Mouse (Mus musculus): ENCODE measurements around the gene Rpf2.

Gene Rpf2

GRCm38 (mm10) chr10:40247166-40247716, 405 bp upstream of the Rpf2 start:
- no peak for DNase-seq

GRCm38 (mm10) chr10:40237826-40238225, 9.0 kb downstream of the Rpf2 start:
- DNase-seq = no peak

DNA sequence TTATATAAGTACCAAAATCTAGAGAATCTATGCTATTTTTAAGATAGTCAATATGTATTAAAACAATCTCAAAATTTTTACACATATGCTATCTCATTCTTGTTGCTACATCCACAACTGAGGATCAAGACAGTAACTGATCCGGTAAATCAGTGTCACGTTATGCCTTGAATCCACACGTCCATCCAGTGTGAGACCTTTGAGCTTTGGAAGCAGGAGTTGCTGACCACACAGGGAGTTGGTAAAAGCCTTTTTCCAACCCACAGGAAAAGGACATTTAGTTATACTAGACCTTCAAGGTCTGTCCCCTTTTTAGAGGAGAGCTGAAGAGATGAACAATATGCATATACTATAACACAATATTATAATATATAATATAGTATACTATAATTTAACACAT, 13.6 kb downstream of the Rpf2 start:
- DNase-seq = peak in 1 of 2 experiments; percentile 48

- DNase-seq = no peak
Observed at GRCm38 (mm10) chr10:40232442-40232841, 14.4 kb downstream of the Rpf2 start.

- no peak for DNase-seq
Observed at GRCm38 (mm10) chr10:40229725-40230124, 17.1 kb downstream of the Rpf2 start.

- no peak for DNase-seq
Observed at GRCm38 (mm10) chr10:40227660-40228303, 19.1 kb downstream of the Rpf2 start.

GRCm38 (mm10) chr10:40218874-40219273, 28.0 kb downstream of the Rpf2 start:
- DNase-seq = no peak

DNA sequence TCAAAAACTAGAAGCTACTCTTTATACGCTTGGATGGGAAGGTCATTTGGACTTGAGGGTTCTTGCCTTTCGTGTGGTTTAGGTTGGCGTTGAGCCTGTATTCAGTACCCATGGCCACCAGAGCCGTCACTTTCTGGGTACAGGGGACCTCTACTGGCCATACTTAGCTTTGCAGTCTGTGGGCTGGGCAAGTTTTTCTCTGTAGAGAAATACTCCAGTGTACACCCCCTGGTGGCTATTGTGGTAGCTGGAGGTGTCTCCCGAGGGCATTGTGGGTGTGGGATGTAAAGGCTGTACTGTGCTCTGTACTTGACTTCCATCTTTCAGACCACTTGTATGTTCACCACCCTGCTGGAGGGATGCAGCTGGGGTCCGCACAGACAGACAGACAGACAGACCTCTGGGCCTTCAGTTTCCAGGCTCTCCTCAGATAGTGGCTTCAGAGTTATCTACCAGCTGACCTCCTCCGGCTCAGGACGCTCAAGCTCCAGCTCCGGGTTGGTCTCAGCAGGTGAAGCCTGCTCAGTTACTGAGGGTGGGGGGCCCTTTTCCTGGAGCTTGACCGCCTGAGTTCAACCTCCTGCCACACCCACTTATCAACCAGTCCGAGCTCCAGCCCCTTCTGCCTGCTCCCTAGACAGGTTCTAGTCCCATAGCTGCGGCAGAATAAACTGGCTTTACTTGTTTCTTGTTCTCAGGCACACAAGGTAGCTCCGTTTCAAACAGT, 34.2 kb downstream of the Rpf2 start:
- DNase-seq = peak; percentile 90 to 95

GRCm38 (mm10) chr10:40195001-40195400, 51.8 kb downstream of the Rpf2 start:
- no peak for DNase-seq

DNA sequence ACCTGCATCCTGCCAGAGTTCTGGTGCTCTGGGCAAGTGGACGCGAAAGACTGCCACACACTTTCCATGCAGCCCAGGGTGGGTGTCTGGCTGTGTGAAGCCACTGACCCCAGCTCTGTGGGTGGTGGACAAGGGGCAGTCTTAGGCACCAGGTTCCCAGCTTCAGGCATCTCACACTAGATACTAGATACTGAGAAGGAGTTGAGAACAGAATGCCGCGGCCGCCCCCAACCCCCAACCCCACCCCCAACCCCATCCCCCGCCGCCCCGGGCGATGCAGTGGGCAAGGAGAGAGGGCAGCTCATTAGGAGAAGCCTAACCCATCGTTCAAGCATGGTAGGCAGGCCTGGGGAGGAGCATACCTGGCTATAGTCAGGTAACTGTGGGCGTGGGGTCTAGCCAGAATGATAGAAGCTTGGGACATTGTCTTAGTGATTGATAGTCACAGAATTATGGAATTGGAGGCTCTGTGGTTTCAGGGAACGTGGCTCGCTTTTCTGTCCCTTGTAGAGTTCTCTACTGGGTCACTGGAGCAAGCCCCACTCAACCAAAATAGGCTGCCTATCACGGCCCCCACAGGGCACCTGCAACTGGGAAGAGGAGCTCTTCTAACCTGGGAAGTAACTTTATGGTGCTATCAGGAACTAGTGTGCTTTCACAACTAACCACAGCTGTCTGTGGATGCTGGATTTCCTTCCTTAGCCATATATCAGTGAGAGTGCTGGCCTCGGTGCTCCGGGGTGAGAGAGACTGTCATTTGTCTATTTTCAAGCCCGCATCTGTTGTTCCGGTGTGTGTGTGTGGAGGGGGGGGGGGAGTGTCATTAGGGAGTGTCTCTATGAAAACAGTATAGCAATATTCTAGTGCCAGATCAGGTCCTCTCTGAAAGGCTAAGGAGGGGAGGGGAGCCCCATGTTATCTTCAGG, 54.6 kb downstream of the Rpf2 start:
- no peak for DNase-seq

GRCm38 (mm10) chr10:40191338-40191979, 55.4 kb downstream of the Rpf2 start:
- DNase-seq = no peak

DNA sequence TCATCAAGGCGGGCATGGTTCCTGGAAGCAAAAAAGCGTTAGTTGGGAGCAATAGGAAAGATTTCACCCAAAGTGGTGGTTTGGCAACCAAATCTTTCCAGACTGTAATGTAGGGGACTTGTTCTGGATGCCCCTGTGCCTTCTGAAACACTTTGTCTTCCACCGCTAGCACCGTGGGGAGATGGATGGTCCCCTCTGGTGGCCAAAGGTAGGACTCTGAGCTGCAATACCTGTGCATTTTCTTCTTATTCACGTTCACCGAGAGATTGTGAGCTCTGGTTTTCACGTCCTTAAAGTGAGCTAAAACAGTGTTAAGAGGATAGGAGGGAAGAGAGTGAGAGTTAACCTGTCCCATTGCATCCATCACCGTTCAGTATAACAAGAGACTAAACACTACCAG, 56.0 kb downstream of the Rpf2 start:
- DNase-seq = no peak

DNA sequence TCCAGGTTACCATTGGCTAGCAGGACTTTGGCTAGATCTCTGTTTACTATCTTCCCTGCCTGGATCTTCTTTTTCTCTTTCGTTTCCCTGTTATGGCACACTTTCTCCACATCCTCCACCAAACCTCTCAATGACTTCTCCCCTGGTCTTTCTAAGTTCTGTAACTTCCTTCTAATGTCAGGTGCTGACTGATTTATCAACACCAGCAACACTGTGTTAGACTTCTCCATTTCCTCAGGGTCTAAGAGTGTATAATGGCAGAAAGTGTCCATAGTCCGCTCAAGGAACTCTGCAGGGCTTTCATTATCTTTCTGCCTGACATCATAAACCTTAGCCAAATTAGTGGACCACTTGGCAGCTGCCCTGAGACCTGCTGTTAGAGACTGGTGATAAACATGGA, 57.1 kb downstream of the Rpf2 start:
- no peak for DNase-seq

DNA sequence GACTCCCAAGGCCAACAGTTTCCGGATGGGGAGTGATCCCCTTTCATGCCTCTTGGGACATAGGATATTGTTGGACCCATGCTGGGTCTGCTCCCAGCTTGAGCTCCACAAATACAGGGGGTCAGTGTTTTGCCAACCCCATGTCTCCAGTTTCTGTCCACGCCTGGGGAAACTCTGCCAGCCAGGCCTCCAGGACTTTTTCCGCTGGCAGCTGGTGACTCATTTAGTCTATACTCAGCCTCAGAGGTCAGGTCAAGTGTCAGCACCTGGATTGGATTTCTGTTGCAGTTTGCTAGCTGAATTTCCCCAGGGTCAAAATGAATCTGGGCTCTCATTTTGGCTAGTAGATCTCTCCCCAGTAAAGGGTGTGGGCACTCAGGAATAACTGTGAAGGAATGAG, 58.0 kb downstream of the Rpf2 start:
- no peak for DNase-seq

GRCm38 (mm10) chr10:40185956-40186355, 60.9 kb downstream of the Rpf2 start:
- DNase-seq = no peak

DNA sequence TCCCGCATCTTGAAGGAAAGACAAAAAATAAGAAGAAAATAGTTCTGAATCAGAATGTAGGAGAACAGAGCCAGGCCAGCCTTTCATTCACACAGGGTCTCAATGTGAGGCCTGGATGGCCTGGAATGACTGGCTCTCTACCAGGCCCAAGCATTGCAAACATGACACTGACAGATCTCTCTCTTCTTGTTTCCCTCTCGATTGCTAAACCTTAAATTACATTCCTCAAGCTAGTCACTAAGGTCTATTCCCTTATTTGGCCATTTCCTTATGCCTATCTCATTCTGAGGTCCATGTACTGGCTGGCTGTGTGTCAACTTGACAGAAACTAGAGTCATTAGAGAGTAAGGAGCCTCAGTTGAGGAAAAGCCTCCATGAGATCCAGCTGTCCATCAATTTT, 66.8 kb downstream of the Rpf2 start:
- DNase-seq = no peak

- DNase-seq = no peak
Observed at GRCm38 (mm10) chr10:40179142-40179541, 67.7 kb downstream of the Rpf2 start.

- peak; percentile 56 to 58 for DNase-seq
Observed at GRCm38 (mm10) chr10:40177323-40177962, 69.4 kb downstream of the Rpf2 start.
